Mouse (Mus musculus) ES-Bruce4 (cell line): ENCODE measurements at regions not wholly inside any gene's neighbourhood (a gene's known extent, or its start where the extent isn't known, plus 50 kb on each side); places are given as distances from the start of the nearest gene placed in this dataset.
"Not testable (repeated sequence)": the region's sequence is repeated elsewhere in the genome, so short reads cannot be mapped to it uniquely, and the experiment has no call there.

Experiments used
- H3K27ac ChIP-seq: 2 replicates; pipeline ENCODE4 v1.5.1; 2012; ENCODE audit warnings: low read length, inconsistent platforms; ENCODE audit not compliant: insufficient read depth
- H3K27me3 ChIP-seq: 2 replicates; pipeline ENCODE4 v1.6.1; 2012; ENCODE audit warnings: mild to moderate bottlenecking, low read length, inconsistent platforms; ENCODE audit not compliant: control insufficient read depth, poor library complexity, insufficient read depth, severe bottlenecking
- H3K36me3 ChIP-seq: 2 replicates; pipeline ENCODE4 v1.6.1; 2012; ENCODE audit warnings: inconsistent platforms, mild to moderate bottlenecking, low read length, moderate library complexity; ENCODE audit not compliant: control insufficient read depth, poor library complexity, insufficient read depth, severe bottlenecking
- H3K4me1 ChIP-seq: one replicate; pipeline ENCODE4 v1.8.1; 2011; ENCODE audit warnings: low read length; ENCODE audit not compliant: control insufficient read depth, insufficient read depth
- H3K4me3 ChIP-seq: 2 replicates; pipeline ENCODE4 v1.5.1; 2011; ENCODE audit warnings: low read depth, mild to moderate bottlenecking, low read length
- H3K9ac ChIP-seq: 2 replicates; pipeline ENCODE4 v1.6.1; 2012; ENCODE audit warnings: low read depth, mild to moderate bottlenecking, inconsistent platforms; ENCODE audit not compliant: poor library complexity, severe bottlenecking
- H3K9me3 ChIP-seq: replicated peaks from 2 replicates; pipeline ENCODE4 v1.6.1; 2012; ENCODE audit warnings: mild to moderate bottlenecking, low read length, inconsistent platforms; ENCODE audit not compliant: control insufficient read depth, poor library complexity, insufficient read depth, severe bottlenecking
- CTCF ChIP-seq: IDR thresholded peaks from one replicate; pipeline ENCODE4 v1.8.1; 2011; ENCODE audit warnings: low read depth, low read length
- EP300 ChIP-seq: IDR thresholded peaks from 2 replicates; pipeline ENCODE4 v1.6.1; 2011; ENCODE audit warnings: low read depth, low read length; ENCODE audit not compliant: insufficient read depth
- POLR2A ChIP-seq: IDR thresholded peaks from one replicate; pipeline ENCODE4 v1.8.1; 2011; ENCODE audit warnings: low read length; ENCODE audit not compliant: insufficient read depth

- no peak overlapping the region for H3K4me3 ChIP-seq
- no peak for TF ChIP-seq EP300
- TF ChIP-seq CTCF, result no peak
- no peak for TF ChIP-seq POLR2A
- no peak overlapping the region for H3K27ac ChIP-seq
- H3K4me1 ChIP-seq, result no peaks in the 10 kb centered on the region
- H3K36me3 ChIP-seq, result no peaks in the 10 kb centered on the region
- H3K9me3 ChIP-seq, result 0 out of 2 replicates have a peak, but pooled peaks cover 2% of the 10 kb centered on the region
- no peaks in the 10 kb centered on the region for H3K27me3 ChIP-seq
- no peak overlapping the region for H3K9ac ChIP-seq
Observed at GRCm38 (mm10) chr13:104549016-104549415, 243.3 kb upstream of the Srek1ip1 start.

GRCm38 (mm10) chr13:104553329-104553728 lies 239.0 kb upstream of the Srek1ip1 start:
- TF ChIP-seq CTCF (no peak), EP300 (no peak), POLR2A (no peak)
- H3K27me3 ChIP-seq, result no peaks in the 10 kb centered on the region
- H3K9me3 ChIP-seq, result 0 out of 2 replicates have a peak, but pooled peaks cover 3% of the 10 kb centered on the region
- H3K9ac ChIP-seq, result no peak overlapping the region
- no peaks in the 10 kb centered on the region for H3K36me3 ChIP-seq
- no peaks in the 10 kb centered on the region for H3K4me1 ChIP-seq
- H3K4me3 ChIP-seq, result no peak overlapping the region
- no peak overlapping the region for H3K27ac ChIP-seq

- H3K4me3 ChIP-seq, H3K27me3 ChIP-seq, H3K36me3 ChIP-seq, H3K27ac ChIP-seq, H3K9me3 ChIP-seq, H3K4me1 ChIP-seq, H3K9ac ChIP-seq: not testable (repeated sequence)
Observed at GRCm38 (mm10) chr13:104556609-104557008, 235.7 kb upstream of the Srek1ip1 start.

- Histone ChIP-seq H3K4me1 (no peaks in the 10 kb centered on the region), H3K9ac (no peak overlapping the region), H3K9me3 (0 out of 2 replicates have a peak, but pooled peaks cover 3% of the 10 kb centered on the region), H3K36me3 (no peaks in the 10 kb centered on the region), H3K4me3 (no peak overlapping the region), H3K27ac (no peak overlapping the region), H3K27me3 (no peaks in the 10 kb centered on the region)
- no peak for TF ChIP-seq CTCF
- TF ChIP-seq EP300, result no peak
- TF ChIP-seq POLR2A, result no peak
Observed at GRCm38 (mm10) chr13:104559876-104560275, 232.4 kb upstream of the Srek1ip1 start.

- Histone ChIP-seq H3K27me3 (no peaks in the 10 kb centered on the region), H3K4me1 (no peaks in the 10 kb centered on the region), H3K9me3 (0 out of 2 replicates have a peak, but pooled peaks cover 3% of the 10 kb centered on the region), H3K9ac (no peak overlapping the region), H3K27ac (no peak overlapping the region), H3K36me3 (no peaks in the 10 kb centered on the region), H3K4me3 (no peak overlapping the region)
- TF ChIP-seq POLR2A (no peak), EP300 (no peak), CTCF (no peak)
Observed at GRCm38 (mm10) chr13:104560500-104561114, 231.7 kb upstream of the Srek1ip1 start.

- no peak overlapping the region for H3K9ac ChIP-seq
- TF ChIP-seq EP300 (no peak), POLR2A (no peak), CTCF (no peak)
- no peak overlapping the region for H3K4me3 ChIP-seq
- no peak overlapping the region for H3K27ac ChIP-seq
- H3K36me3 ChIP-seq, result no peaks in the 10 kb centered on the region
- H3K27me3 ChIP-seq, result no peaks in the 10 kb centered on the region
- H3K9me3 ChIP-seq, result no peaks in the 10 kb centered on the region
- no peaks in the 10 kb centered on the region for H3K4me1 ChIP-seq
Observed at GRCm38 (mm10) chr13:104562536-104562935, 229.7 kb upstream of the Srek1ip1 start.

GRCm38 (mm10) chr13:104563019-104563418 lies 229.3 kb upstream of the Srek1ip1 start:
- H3K9ac ChIP-seq, result no peak overlapping the region
- H3K27ac ChIP-seq, result no peak overlapping the region
- H3K27me3 ChIP-seq, result no peaks in the 10 kb centered on the region
- no peaks in the 10 kb centered on the region for H3K9me3 ChIP-seq
- TF ChIP-seq EP300 (no peak), POLR2A (no peak), CTCF (no peak)
- H3K4me1 ChIP-seq, result no peaks in the 10 kb centered on the region
- H3K4me3 ChIP-seq, result no peak overlapping the region
- H3K36me3 ChIP-seq, result no peaks in the 10 kb centered on the region
